Mouse (Mus musculus): ENCODE measurements around the gene Serf2. TPM values are rescaled to one million over a fixed set of nuclear protein-coding genes. Genes with fewer than 3 reads are reported as not detected.

The Serf2 gene
- 100 to 1,000 TPM; 392 to 395 TPM for total RNA-seq (2021)

GRCm38 (mm10) chr2:121448739-121449535 lies at the start of gene Serf2:
TSS of gene Serf2 (plus strand) at chr2:121449195.
- DNase-seq (ENCODE audit: low spot score): peak; percentile 100
- intact Hi-C loops (cut with DNase I): loop anchor here (1.0 to 10.0 kb wide), 3 partner anchors 25 to 926 kb away; partner anchors contain the start of genes Mfap1a, Mfap1b and Wdr76

GRCm38 (mm10) chr2:121403296-121403695 lies 45.7 kb upstream of the Serf2 start:
- DNase-seq (ENCODE audit: low spot score): no peak
- intact Hi-C loops (cut with DNase I): no loop called here

- intact Hi-C loops (cut with DNase I): no loop called here
- no peak for DNase-seq (ENCODE audit: low spot score)
These were observed 40.8 kb upstream of the Serf2 start for GRCm38 (mm10) chr2:121408160-121408559.

- no peak for DNase-seq (ENCODE audit: low spot score)
- intact Hi-C loops (cut with DNase I): no loop called here
These were observed 36.1 kb upstream of the Serf2 start for GRCm38 (mm10) chr2:121412843-121413386.

DNA sequence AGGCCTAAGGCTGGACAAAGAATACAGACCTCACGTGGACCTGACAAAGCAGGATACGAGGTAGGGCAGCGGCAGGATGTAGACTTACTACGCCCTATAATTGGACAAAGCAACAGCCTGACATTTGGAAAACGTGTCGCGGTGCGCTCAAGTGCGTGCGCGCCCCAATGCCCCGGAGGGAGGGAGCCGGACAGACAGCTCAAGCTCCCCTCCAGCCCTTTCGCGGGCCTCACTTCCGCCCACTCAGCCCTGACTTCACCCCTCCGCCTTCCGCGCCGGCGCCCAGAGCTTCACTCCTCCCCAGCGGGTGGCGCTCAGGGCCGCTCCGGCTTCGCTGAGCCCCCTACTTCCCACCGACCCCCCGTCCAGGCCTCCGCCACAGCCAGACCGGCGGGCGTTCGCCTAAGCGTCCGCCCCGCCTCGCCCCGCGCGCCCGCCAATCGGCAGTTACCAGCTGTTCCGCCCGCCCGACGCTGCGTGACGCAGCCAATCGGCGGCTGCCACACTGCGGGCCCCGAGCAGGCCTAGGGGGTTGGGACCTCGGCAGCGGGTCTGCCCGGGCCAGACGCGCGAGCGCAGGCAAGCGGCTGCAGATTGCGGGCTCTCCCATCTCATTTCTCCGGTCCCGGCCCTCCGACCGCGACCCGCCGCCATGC lies 35.5 kb upstream of the Serf2 start, which contains the start of the genes Pdia3 and Catsper2:
Pdia3 (plus strand) TSS at position 389 of the 656 bp plus-strand sequence.
Catsper2 (minus strand) TSS at position 406 of the 656 bp plus-strand sequence.
- intact Hi-C loops (cut with DNase I): no loop called here

DNA sequence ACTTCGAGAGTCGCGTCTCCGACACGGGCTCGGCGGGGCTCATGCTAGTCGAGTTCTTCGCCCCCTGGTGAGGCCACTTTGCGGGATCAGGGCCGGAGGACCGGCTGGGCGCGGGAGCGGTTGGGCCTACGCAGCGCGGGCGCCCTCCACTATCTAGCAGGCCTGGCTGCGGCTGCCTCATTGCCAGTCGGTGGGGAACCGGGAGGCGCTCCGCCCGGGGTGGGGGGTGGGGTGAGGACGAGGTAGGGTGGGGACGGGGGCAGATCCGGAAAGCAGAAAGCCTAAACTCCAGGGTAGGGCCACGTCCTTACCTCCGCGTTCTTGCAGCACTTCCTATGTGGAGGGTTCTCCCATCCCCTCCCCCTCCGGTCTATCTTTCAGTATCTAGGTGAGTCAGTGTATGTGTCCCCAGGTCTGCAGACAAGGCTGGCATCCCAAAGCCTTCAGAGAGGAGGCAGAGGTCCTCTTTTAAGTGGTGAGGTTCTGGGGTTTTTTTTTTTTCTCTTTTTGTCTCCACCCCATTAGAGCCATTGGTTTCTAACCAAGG lies 34.8 kb upstream of the Serf2 start:
- DNase-seq (ENCODE audit: low spot score): no peak
- intact Hi-C loops (cut with DNase I): no loop called here

More for the DNA sequence above, 35.5 kb upstream of the Serf2 start, which contains the start of the genes Pdia3 and Catsper2:
- DNase-seq (ENCODE audit: low spot score): peak; percentile 96

DNA sequence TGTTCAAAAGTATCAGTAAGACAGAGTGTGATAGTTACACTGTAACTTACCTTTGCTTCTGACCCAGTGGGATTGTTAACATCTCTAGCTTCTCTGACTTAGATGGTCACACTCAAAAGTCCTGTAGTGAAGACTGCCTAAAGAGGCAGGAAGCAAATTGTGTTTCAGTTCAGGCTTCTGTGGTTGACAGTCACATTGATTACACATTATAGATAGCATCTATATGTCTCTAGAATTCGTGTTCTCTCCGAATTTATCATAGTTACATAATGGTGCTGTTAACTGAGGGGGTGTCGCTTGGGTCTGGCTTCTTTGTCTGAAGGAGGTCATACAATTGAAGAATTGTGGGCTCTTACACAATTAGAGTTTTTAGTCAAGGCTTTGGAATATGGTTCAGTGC lies 33.9 kb upstream of the Serf2 start:
- intact Hi-C loops (cut with DNase I): no loop called here
- DNase-seq (ENCODE audit: low spot score): no peak

DNA sequence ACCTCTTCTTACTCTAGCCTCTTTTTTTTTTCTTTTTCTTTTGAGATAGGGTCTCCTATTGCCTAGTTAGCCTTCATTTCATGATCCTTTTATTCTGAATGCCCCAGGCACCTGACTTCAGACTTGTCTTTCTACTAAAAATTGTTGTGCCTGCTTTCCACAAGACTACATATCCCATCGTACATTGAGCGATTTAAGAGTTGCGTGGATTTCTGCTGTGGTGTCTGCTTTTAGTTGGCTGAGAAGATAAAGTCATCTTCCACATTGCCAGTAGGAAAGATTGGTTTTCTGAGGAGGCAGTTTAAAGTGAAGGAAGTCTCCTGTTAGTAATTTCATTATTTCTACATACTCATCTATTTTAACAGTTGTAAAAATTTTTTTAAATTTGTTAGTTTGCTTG lies 33.4 kb upstream of the Serf2 start:
- intact Hi-C loops (cut with DNase I): no loop called here

GRCm38 (mm10) chr2:121416356-121416755 lies 32.6 kb upstream of the Serf2 start:
- DNase-seq (ENCODE audit: low spot score): no peak
- intact Hi-C loops (cut with DNase I): no loop called here

More for the DNA sequence above, 33.4 kb upstream of the Serf2 start:
- DNase-seq (ENCODE audit: low spot score): no peak

- no peak for DNase-seq (ENCODE audit: low spot score)
- intact Hi-C loops (cut with DNase I): no loop called here
These were observed 30.5 kb upstream of the Serf2 start for GRCm38 (mm10) chr2:121418476-121418875.

DNA sequence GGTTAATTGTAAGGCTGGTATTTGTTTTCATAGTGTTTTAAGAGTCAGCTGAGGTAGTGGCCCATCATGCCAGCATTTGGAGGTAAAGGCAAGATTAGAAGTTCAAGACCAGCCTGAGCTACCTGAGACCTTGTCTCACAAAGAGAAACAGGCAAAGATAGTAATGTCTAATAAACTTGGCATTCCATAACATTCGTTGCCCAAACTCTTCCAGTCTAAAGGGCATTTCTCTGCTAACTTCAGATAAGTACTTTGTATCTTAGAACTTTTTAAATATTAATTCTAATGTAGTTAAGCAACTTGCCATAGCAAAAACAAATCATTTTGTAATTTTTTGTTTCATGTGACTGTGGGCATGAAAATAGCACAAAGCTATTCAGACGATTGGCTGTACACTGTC lies 25.8 kb upstream of the Serf2 start:
- no peak for DNase-seq (ENCODE audit: low spot score)
- intact Hi-C loops (cut with DNase I): no loop called here

- intact Hi-C loops (cut with DNase I): no loop called here
- no peak for DNase-seq (ENCODE audit: low spot score)
These were observed 23.1 kb upstream of the Serf2 start for GRCm38 (mm10) chr2:121425890-121426289.

DNA sequence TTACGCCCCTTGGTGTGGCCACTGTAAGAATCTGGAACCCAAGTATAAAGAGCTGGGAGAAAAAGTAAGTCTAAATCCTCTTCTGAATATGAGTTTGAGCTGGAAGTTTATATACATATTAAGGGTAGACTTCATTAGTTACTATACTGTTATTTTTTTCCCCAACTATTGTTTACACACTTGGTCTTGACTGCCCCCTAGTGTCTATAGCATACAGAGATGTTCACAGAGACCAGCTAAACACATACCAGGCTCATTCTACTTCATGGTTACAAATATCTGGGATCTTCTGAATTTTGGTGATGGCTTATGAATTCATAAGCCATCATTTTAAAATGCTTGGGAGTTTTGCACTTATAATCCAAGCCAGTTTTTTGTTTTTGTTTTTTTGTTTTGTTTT lies 14.1 kb upstream of the Serf2 start:
- DNase-seq (ENCODE audit: low spot score): no peak
- intact Hi-C loops (cut with DNase I): no loop called here

DNA sequence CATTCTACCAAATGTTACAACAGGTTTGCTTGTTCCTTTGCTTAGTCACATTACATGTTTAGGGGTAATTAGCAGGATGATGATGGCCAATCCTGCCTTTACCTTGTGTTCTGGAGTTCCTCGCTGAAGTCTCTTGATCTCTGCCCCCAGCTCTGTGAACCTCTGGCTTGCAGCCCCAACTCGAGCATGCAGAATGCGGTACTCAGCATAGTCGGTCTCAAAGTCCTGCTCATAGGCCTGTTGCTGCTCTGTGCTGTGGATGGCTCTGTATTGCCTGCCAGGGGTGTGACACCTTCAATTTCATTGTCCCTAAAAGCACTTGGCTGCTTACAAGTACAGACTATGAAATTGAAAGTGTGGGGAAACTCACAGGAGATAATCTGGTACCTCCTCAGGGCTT lies 9.2 kb upstream of the Serf2 start:
- intact Hi-C loops (cut with DNase I): loop anchor here (1.0 to 10.0 kb wide), 2 partner anchors 22 to 935 kb away; no protein-coding TSS in a partner anchor
- no peak for DNase-seq (ENCODE audit: low spot score)

GRCm38 (mm10) chr2:121440834-121441605 lies 8.0 kb upstream of the Serf2 start:
- intact Hi-C loops (cut with DNase I): loop anchor here (10.0 kb wide), 1 partner anchor 934 kb away; no protein-coding TSS in a partner anchor
- no peak for DNase-seq (ENCODE audit: low spot score)

DNA sequence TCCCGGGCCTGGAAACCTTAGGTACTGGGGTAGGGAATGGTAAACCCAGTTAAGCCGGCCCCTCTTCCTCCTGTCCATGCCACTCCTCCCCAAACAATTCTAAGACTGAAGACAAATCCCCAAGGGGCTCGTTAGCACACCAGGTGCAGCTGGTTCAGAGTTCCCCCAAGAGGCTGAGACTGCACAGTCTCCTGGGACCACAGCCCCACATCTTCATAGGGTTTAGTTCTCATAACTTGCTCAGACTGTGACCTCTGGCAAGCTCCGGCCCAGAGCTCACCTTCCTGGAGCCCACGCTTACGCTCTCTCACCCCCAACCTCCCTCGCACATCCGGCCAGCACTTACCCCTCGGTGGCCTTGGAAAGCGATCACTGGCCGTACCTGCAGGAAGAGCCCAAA lies 7.2 kb upstream of the Serf2 start:
- DNase-seq (ENCODE audit: low spot score): no peak
- intact Hi-C loops (cut with DNase I): loop anchor here (10.0 kb wide), 1 partner anchor 933 kb away; no protein-coding TSS in a partner anchor

DNA sequence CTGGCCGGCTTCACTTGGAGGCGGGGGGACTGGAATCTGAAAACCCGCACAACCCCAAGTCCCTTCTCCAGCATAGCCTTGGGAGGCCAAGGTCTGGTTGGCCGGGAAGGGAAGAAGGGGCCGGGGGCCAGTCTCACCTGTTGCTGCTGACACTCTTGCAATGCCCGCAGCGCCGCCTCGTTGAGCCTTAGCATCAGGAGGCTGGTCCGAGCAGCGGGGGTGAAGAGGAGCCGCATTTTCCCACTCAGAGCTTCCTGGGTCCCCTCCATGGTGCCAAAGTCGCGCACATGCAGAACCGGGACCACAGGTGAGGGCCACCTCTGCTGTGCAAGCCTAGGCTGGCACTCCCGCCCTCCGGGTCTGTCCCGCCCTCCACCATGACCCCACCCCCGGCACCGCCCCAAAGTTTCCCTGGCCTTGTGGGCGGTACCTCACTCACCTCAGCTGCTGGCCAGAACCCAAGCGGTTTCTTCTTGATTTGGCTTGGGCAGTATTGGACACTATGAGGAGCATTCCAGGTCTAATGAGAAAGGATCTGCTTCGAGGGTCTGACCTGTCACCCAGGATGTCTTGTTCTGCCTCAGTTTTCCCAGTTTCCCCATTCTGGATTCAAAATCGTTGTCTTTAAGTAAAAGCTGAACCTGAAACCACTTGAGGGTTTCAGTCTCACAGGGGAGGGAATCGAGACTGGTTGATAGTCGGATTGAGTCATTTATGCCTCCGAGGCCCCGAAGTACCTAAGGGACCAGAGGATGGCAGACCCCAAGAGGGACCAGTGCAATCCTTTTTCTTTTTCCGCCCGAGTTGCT lies 6.5 kb upstream of the Serf2 start:
- peak; percentile 22 for DNase-seq (ENCODE audit: low spot score)

GRCm38 (mm10) chr2:121443068-121443349 lies 6.0 kb upstream of the Serf2 start:
- intact Hi-C loops (cut with DNase I): loop anchor here (10.0 kb wide), 1 partner anchor 932 kb away; no protein-coding TSS in a partner anchor
- no peak for DNase-seq (ENCODE audit: low spot score)

More for the DNA sequence above, 6.5 kb upstream of the Serf2 start:
- intact Hi-C loops (cut with DNase I): loop anchor here (10.0 kb wide), 1 partner anchor 932 kb away; no protein-coding TSS in a partner anchor

DNA sequence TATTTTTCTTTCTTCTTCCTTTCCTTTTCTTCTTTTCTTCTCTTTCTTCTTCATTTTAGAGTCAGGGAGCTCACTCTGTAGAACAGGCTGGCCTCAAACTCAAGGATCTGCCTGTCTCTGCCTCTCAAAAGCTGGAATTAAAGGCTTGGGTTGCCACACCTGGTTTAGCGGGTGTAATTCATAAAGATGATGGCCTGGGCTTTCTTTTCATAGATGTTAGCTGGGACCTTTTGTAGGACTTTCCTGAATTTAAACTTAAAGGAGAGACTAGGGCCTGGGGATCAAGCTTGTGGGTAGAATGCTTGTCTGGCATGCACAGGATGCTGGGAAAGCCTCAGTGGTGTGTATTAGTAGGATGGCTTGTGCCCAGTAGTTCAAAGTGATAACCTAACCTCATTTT lies 4.8 kb upstream of the Serf2 start, which contains the start of gene Ell3:
Ell3 (minus strand) TSS at position 101 of the 400 bp plus-strand sequence.
- DNase-seq (ENCODE audit: low spot score): no peak
- intact Hi-C loops (cut with DNase I): loop anchor here (10.0 kb wide), 1 partner anchor 931 kb away; no protein-coding TSS in a partner anchor
